Mouse (Mus musculus) forebrain, embryonic 16.5 days (tissue): Measurements from ENCODE around the gene Psmb3. TPM values are rescaled to one million over a fixed set of nuclear protein-coding genes. Genes with fewer than 3 reads are reported as not detected.
A peak's percentile ranks its signal among the peaks of the same experiment; 100 is the strongest.
"Not testable (repeated sequence)": the region's sequence is repeated elsewhere in the genome, so short reads cannot be mapped to it uniquely, and the experiment has no call there.

Source experiments
- ATAC-seq: fragments of 200-750 bp; cut with Nextera tagmentation; 2 replicates; pipeline ENCODE4 v1.8.0; 2017; ENCODE audit warnings: mild to moderate bottlenecking, moderate library complexity
- H3K27ac ChIP-seq: fragments of 300-500 bp; sonication (generic); 2 replicates; pipeline ENCODE4 v1.5.1; 2014; ENCODE audit warnings: low read length, control low read depth
- H3K27me3 ChIP-seq: fragments of 300-500 bp; sonication (generic); replicated peaks from 2 replicates; pipeline ENCODE4 v1.6.1; 2014; ENCODE audit warnings: low read length; ENCODE audit not compliant: control insufficient read depth, insufficient read depth
- H3K36me3 ChIP-seq: fragments of 300-500 bp; sonication (generic); 2 replicates; pipeline ENCODE4 v1.6.1; 2014; ENCODE audit not compliant: control insufficient read depth, insufficient read depth
- H3K4me1 ChIP-seq: fragments of 300-500 bp; sonication (generic); replicated peaks from 2 replicates; pipeline ENCODE4 v1.6.1; 2014; ENCODE audit warnings: low read length; ENCODE audit not compliant: control insufficient read depth, insufficient read depth
- H3K4me2 ChIP-seq: fragments of 300-500 bp; sonication (generic); 2 replicates; pipeline ENCODE4 v1.6.1; 2014; ENCODE audit warnings: mild to moderate bottlenecking, low read length, control low read depth
- H3K4me3 ChIP-seq: fragments of 300-500 bp; sonication (generic); replicated peaks from 2 replicates; pipeline ENCODE4 v1.5.1; 2014; ENCODE audit warnings: mild to moderate bottlenecking, low read length, control low read depth
- H3K9ac ChIP-seq: fragments of 300-500 bp; sonication (generic); replicated peaks from 2 replicates; pipeline ENCODE4 v1.6.1; 2014; ENCODE audit warnings: low read depth, low read length, control low read depth
- H3K9me3 ChIP-seq: fragments of 300-500 bp; sonication (generic); 2 replicates; pipeline ENCODE4 v1.6.1; 2016; ENCODE audit warnings: low read length; ENCODE audit not compliant: control insufficient read depth
- WGBS: fragments of 180-500 bp; shearing (Covaris S2); extraction: QIAGEN DNeasy Blood & Tissue Kit; methylation state at CpG from one replicate; pipeline ENCODE4 v1.1.7; 2014; 5-methylcytosine and 5-hydroxymethylcytosine counted together
- polyA plus RNA-seq: library from polyadenylated mRNA; unstranded; fragments of >200 nt; fragmentation: Nextera tagmentation; extraction: Ambion mirVana; gene quantifications from 2 replicates; pipeline ENCODE4 v1.2.1, GENCODE M21; 2015

Gene Psmb3
- polyA plus RNA-seq, 1 experiment from 2014 or later, result 431 TPM

- no peaks in the 10 kb centered on the region for H3K36me3 ChIP-seq
- H3K27ac ChIP-seq, result peak overlapping the region; percentile 93
- H3K4me2 ChIP-seq, result peak overlapping the region; percentile 88
- peak overlapping the region; percentile 76 for H3K4me3 ChIP-seq
- no peaks in the 10 kb centered on the region for H3K9me3 ChIP-seq
- H3K27me3 ChIP-seq, result no peaks in the 10 kb centered on the region
- no peak for ATAC-seq
- H3K4me1 ChIP-seq, result peaks cover 58% of the 10 kb centered on the region
- H3K9ac ChIP-seq, result peak overlapping the region; percentile 91
- WGBS, result under 1% methylated on average over 60 of the region's 63 CpGs
These were observed 4.2 kb upstream of the Psmb3 start for GRCm38 (mm10) chr11:97698741-97699611.

GRCm38 (mm10) chr11:97699626-97700002 is 3.6 kb upstream of the Psmb3 start:
- ATAC-seq, result peak; percentile 27

DNA sequence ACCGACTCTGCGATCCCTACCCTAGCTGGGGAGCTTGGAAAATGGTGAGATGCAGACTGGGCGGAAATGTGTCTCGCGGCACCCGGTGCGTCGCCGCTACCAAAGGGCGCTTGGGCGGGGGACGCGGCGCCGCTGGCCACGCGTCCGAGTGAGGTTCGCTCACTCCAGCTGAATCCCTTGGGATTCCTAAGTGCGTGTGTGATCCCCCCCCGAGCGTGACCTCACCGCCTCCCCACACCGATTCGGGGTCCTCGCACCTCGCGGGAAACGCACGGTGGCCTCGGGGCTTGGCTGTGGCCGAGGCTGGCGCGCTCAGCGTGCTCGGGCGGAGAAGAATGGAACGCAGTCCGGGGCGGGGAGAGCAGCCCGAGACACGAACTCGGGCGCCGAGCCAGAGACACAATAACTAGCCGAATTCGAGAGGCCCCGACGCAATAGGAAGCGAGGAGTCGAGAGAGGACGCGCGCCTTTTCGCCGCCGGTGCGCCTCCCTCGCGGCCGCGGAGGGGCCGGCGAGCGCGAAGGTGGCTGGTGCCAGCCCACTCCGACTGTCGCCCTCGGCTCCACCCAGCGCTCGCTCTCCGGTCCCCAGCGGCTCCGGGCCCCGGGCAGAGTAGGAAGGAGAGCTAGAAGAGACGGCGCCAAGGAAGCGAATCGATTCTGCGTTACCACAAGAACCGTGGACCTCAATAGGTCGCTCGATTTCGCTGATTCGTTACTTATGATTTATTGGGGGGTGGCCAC is 3.0 kb upstream of the Psmb3 start, which contains the start of gene Pcgf2:
TSS of gene Pcgf2 (minus strand) at position 495 of the 743 bp plus-strand sequence.
- Histone ChIP-seq H3K4me2 (peak within 1 kb of the TSS; percentile 88), H3K4me3 (peak within 1 kb of the TSS; percentile 76), H3K27me3 (no peaks in the 10 kb centered on the region), H3K27ac (peak within 1 kb of the TSS; percentile 94), H3K9ac (peak within 1 kb of the TSS; percentile 91), H3K4me1 (peaks cover 55% of the 10 kb centered on the region), H3K9me3 (no peaks in the 10 kb centered on the region), H3K36me3 (0 out of 2 replicates have a peak, but pooled peaks cover 2% of the 10 kb centered on the region)
- under 1% methylated on average over 85 of the region's 85 CpGs for WGBS
- ATAC-seq, result peak; percentile 8

More at GRCm38 (mm10) chr11:97699626-97700002, 3.6 kb upstream of the Psmb3 start:
- Histone ChIP-seq H3K27ac (peak overlapping the region; percentile 94), H3K9me3 (no peaks in the 10 kb centered on the region), H3K36me3 (no peaks in the 10 kb centered on the region), H3K27me3 (no peaks in the 10 kb centered on the region), H3K4me3 (peak overlapping the region; percentile 76), H3K4me2 (peak overlapping the region; percentile 67), H3K9ac (peak overlapping the region; percentile 91), H3K4me1 (peaks cover 58% of the 10 kb centered on the region)
- 2% methylated on average over 6 of the region's 9 CpGs for WGBS

GRCm38 (mm10) chr11:97700746-97701580 is 2.2 kb upstream of the Psmb3 start:
- Histone ChIP-seq H3K36me3 (0 out of 2 replicates have a peak, but pooled peaks cover 2% of the 10 kb centered on the region), H3K9ac (peak overlapping the region; percentile 83), H3K27ac (peak overlapping the region; percentile 94), H3K4me3 (peak overlapping the region; percentile 76), H3K4me2 (peak overlapping the region; percentile 67), H3K27me3 (no peaks in the 10 kb centered on the region), H3K9me3 (no peaks in the 10 kb centered on the region), H3K4me1 (peaks cover 47% of the 10 kb centered on the region)
- 17% methylated on average over 30 of the region's 30 CpGs for WGBS
- no peak for ATAC-seq

DNA sequence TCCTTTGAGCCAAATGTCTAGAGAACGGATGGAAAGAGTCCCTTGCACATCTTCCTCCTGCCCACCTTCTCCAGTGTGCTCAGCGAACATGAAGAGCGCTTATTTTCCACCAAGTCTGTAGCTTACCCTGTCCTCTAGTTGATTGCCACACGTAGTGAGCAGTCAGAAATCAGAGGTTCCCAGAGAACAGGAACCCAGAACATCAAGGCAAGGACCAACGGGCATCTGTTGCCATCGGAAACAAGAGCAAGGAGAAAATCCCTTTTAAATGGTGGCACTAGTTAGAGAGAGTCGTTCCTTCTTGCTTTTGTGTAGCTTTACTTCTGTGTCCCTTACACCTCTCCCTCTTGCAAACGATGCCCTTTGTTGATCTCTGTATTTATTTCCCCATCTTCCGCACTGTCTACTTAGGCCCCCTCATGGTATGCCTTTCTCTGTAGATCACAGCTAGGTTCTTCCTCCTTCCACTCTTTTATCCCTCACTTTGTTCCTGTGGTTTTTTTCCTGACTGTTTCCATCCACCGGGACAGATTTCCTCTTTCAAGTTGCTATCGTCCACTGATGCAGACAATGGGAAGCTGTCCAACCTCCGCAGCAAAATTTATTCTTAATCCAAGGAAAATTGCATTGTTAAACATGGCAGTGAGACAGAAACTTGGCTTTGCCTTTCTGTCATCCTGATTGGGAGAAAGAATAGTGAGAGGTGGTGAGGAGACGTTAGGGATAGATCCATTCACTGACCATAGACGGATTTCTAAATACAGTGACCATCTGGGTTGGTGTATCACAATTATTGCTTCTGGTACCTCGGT is 1.4 kb upstream of the Psmb3 start:
- Histone ChIP-seq H3K9me3 (no peaks in the 10 kb centered on the region), H3K27ac (peak overlapping the region; percentile 93), H3K36me3 (peaks cover 8% of the 10 kb centered on the region), H3K4me3 (peak overlapping the region; percentile 93), H3K9ac (no peak overlapping the region), H3K4me2 (peak overlapping the region; percentile 80), H3K27me3 (no peaks in the 10 kb centered on the region), H3K4me1 (peaks cover 39% of the 10 kb centered on the region)
- no peak for ATAC-seq
- 40% methylated on average over 15 of the region's 15 CpGs for WGBS

DNA sequence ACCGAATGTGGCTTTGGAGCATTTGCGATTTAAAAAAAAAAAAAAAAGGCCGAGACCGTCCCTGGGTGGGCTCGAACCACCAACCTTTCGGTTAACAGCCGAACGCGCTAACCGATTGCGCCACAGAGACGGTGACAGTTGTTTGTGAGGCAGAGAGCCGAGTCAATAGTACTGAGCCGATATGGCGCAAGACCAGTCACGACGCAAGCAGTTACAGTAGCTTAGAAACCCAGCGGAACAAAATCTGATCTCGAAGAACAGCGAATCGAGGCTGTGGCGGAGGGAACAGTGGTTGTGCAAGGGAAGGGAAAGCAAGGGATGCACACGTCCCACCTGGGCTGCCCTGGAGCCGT is 830 bp upstream of the Psmb3 start:
- Histone ChIP-seq H3K27me3 (no peaks in the 10 kb centered on the region), H3K4me1 (peaks cover 33% of the 10 kb centered on the region), H3K36me3 (peaks cover 13% of the 10 kb centered on the region), H3K27ac (peak overlapping the region; percentile 93), H3K9me3 (no peaks in the 10 kb centered on the region), H3K9ac (peak overlapping the region; percentile 70), H3K4me2 (peak overlapping the region; percentile 80), H3K4me3 (peak overlapping the region; percentile 93)
- ATAC-seq, result peak; percentile 13
- WGBS, result 0% methylated on average over 24 of the region's 24 CpGs

DNA sequence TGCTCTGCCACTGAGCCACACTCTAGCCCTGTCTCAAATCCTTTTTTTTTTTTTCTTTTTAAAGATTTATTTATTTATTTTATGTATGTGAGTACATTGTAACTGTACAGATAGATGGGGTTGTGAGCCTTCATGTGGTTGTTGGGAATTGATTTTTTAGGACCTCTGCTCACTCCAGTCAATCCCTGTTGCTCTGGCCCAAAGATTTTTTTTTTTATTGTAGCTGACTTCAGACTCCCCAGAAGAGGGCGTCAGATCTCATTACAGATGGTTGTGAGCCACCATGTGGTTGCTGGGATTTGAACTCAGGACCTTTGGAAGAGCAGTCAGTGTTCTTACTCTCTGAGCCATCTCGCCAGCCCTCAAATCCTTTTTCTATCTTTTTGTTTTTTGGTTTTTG is 6.9 kb downstream of the Psmb3 start:
- ATAC-seq, H3K4me1 ChIP-seq, H3K27ac ChIP-seq, H3K9ac ChIP-seq, H3K4me3 ChIP-seq, H3K9me3 ChIP-seq, H3K27me3 ChIP-seq, H3K4me2 ChIP-seq: not testable (repeated sequence)
- peaks cover 28% of the 10 kb centered on the region for H3K36me3 ChIP-seq
- WGBS, result 75% methylated on average over 2 of the region's 2 CpGs

DNA sequence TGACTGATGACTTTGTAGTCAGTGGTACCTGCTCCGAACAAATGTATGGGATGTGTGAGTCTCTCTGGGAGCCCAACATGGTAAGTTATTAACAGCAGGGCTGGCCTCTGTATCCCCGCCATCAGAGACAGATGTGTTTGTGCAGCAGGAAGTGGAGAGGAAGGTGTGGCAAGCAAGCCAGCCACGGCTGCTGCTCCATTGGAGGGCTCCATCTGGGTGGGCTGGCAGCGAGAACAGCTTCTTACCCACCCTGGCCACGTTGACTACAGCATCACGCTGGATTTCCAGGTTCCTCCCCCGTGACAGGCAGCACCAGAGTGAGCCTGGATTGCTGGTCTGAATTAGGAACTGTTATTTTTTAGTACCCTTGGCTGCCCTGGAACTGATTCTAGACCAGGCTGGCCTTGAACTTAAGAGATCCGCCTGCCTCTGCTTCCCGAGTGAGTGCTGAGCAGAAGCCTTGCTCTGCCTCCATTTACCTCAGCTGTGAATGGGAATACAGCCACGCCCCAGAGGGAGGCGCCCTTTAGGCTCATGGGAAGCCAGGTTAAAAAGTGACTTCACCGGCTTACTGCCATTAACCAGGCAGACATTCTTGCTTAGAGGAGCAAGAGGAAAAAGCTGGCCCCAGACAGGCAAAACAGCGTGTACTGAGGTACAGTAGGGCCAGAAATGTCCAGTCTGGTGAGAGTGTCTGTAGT is 8.2 kb downstream of the Psmb3 start:
- no peak overlapping the region for H3K4me2 ChIP-seq
- no peaks in the 10 kb centered on the region for H3K27me3 ChIP-seq
- H3K4me3 ChIP-seq, result no peak overlapping the region
- 86% methylated on average over 13 of the region's 13 CpGs for WGBS
- no peak overlapping the region for H3K27ac ChIP-seq
- ATAC-seq, result no peak
- H3K9ac ChIP-seq, result no peak overlapping the region
- H3K36me3 ChIP-seq, result peaks cover 28% of the 10 kb centered on the region
- no peaks in the 10 kb centered on the region for H3K9me3 ChIP-seq
- H3K4me1 ChIP-seq, result no peaks in the 10 kb centered on the region
